In the genomic region with DNA sequence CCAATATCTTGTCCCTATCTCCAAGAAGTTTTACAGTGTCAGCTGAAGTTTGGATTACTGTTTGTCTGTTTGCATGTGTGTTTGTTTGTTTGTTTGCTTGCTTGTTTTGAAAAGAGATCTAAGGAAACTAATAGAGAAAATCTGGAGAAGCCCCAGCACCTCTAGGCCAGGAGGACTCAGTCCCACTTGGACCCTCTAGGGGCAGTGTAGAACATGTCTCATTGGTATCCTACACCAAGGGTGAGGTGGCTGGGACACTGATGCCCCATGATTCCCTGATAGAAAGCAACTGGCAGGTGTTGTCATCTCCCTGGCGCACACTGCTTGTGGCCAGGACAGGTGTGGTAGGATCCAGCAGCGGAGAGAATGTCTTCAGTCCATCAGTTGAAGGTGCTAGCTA, we compare ENCODE assay signal across 13 mouse cellular contexts.
A peak's percentile ranks its signal among the peaks of the same experiment; 100 is the strongest.
DNase-seq lines count a peak whose midpoint lies in the region; ATAC-seq and TF ChIP-seq lines count a peak whose summit lies in the region.
"Had no signal": no experiment of that assay in that cellular context is flagged by ENCODE, and none has a peak within 500 bp of the region (broad histone marks: within the 10 kb centered on the region; RNA-seq: fewer than 3 reads in every experiment).

No protein-coding gene starts in this region.

- no peak for ATAC-seq in forebrain, postnatal 0 days
- no peak for ATAC-seq in forebrain, embryonic 15.5 days (replicated peaks)
- no peak for ATAC-seq in liver, postnatal 0 days
- ATAC-seq: midbrain, embryonic 16.5 days had no signal

- DNase-seq in forebrain, postnatal 0 days, result no peak
- no peak for DNase-seq in liver, postnatal 0 days
- DNase-seq in liver (no peak), MEL (ENCODE audit: low read depth, low spot score) (no peak)
- DNase-seq in retina, embryonic 14.5 days (ENCODE audit: low spot score), result peak; percentile 16
- DNase-seq in urinary bladder, postnatal 25 days (ENCODE audit: low spot score), result no peak
- DNase-seq in kidney, adult 8-10 months, result no peak
- DNase-seq: gastrocnemius, postnatal 25 days had no signal

- no peak for TF ChIP-seq POLR2A in MEL (IDR thresholded peaks at IDR 0.05; ENCODE audit: control insufficient read depth in 1 of 2, insufficient read depth in 1 of 2, low read depth in 1 of 2, low read length in 2 of 2, poor library complexity in 1 of 2)

- no peak overlapping the region for H3K4me3 ChIP-seq in forebrain, postnatal 0 days (ENCODE audit: low read depth, low read length)
- H3K4me3 ChIP-seq in forebrain, embryonic 15.5 days, result no peak overlapping the region
- H3K4me3 ChIP-seq in liver, postnatal 0 days (ENCODE audit: low read depth, low read length), result no peak overlapping the region
- H3K4me3 ChIP-seq in MEL (ENCODE audit: control insufficient read depth in 1 of 2, insufficient read depth in 1 of 2, low read depth in 2 of 2, low read length in 2 of 2), result no peak overlapping the region
- H3K4me3 ChIP-seq: embryonic facial prominence, embryonic 12.5 days; forebrain, embryonic 12.5 days; kidney, embryonic 15.5 days had no signal

- TF ChIP-seq CTCF in forebrain, postnatal 0 days (IDR thresholded peaks at IDR 0.05; ENCODE audit: low read depth), result peak; percentile 40
- peak; percentile 39; the same call in 1 of the 2 replicates for TF ChIP-seq CTCF in liver, postnatal 0 days (IDR thresholded peaks at IDR 0.05; ENCODE audit: low read depth)
- TF ChIP-seq CTCF in MEL (IDR thresholded peaks at IDR 0.05 in 2 of 3, conservative IDR thresholded peaks at IDR 0.05 in 1 of 3; ENCODE audit: control insufficient read depth in 1 of 3, insufficient read depth in 1 of 3, low read depth in 2 of 3, low read length in 3 of 3, poor library complexity in 1 of 3, severe bottlenecking in 1 of 3), result peak in 2 of 3 experiments; percentile 8 to 39; a peak in 2 of 6 replicates

- H3K9ac ChIP-seq in forebrain, postnatal 0 days, result no peak overlapping the region
- no peak overlapping the region for H3K9ac ChIP-seq in forebrain, embryonic 15.5 days (replicated peaks)
- no peak overlapping the region for H3K9ac ChIP-seq in liver, postnatal 0 days (replicated peaks)
- no peak overlapping the region for H3K9ac ChIP-seq in MEL (ENCODE audit: control insufficient read depth, low read depth, low read length, poor library complexity, severe bottlenecking)
- H3K9ac ChIP-seq: embryonic facial prominence, embryonic 12.5 days; forebrain, embryonic 12.5 days; kidney, embryonic 15.5 days had no signal

- no peak for TF ChIP-seq EP300 in liver, postnatal 0 days (IDR thresholded peaks at IDR 0.05; ENCODE audit: low read depth)
- no peak for TF ChIP-seq EP300 in MEL (IDR thresholded peaks at IDR 0.05; ENCODE audit: low read depth in 1 of 2, low read length in 2 of 2)

- no peaks in the 10 kb centered on the region for H3K9me3 ChIP-seq in forebrain, postnatal 0 days (ENCODE audit: low read length)
- no peaks in the 10 kb centered on the region for H3K9me3 ChIP-seq in forebrain, embryonic 15.5 days
- H3K9me3 ChIP-seq in liver, postnatal 0 days (ENCODE audit: low read length), result no peaks in the 10 kb centered on the region
- no peaks in the 10 kb centered on the region for H3K9me3 ChIP-seq in MEL (replicated peaks; ENCODE audit: insufficient read depth, low read length)
- H3K9me3 ChIP-seq: embryonic facial prominence, embryonic 12.5 days; forebrain, embryonic 12.5 days; kidney, embryonic 15.5 days had no signal

- no peak overlapping the region for H3K27ac ChIP-seq in forebrain, postnatal 0 days (ENCODE audit: low read depth, low read length)
- H3K27ac ChIP-seq in forebrain, embryonic 15.5 days (replicated peaks), result no peak overlapping the region
- H3K27ac ChIP-seq in liver, postnatal 0 days (ENCODE audit: low read depth), result no peak overlapping the region
- H3K27ac ChIP-seq in MEL (ENCODE audit: control insufficient read depth, low read depth, low read length), result no peak overlapping the region
- H3K27ac ChIP-seq: embryonic facial prominence, embryonic 12.5 days; forebrain, embryonic 12.5 days; kidney, embryonic 15.5 days had no signal

- no peak overlapping the region for H3K4me2 ChIP-seq in forebrain, postnatal 0 days (ENCODE audit: low read depth)
- H3K4me2 ChIP-seq in forebrain, embryonic 15.5 days (replicated peaks), result no peak overlapping the region
- no peak overlapping the region for H3K4me2 ChIP-seq in liver, postnatal 0 days (ENCODE audit: low read depth, low read length)
- H3K4me2 ChIP-seq: embryonic facial prominence, embryonic 12.5 days; forebrain, embryonic 12.5 days; kidney, embryonic 15.5 days had no signal

- H3K27me3 ChIP-seq in forebrain, postnatal 0 days (ENCODE audit: insufficient read depth, low read length), result 0 out of 2 replicates have a peak, but pooled peaks cover 3% of the 10 kb centered on the region
- peaks cover 7% of the 10 kb centered on the region; the same call in 1 of the 2 replicates for H3K27me3 ChIP-seq in forebrain, embryonic 15.5 days
- H3K27me3 ChIP-seq in liver, postnatal 0 days (ENCODE audit: insufficient read depth, low read length), result peaks cover 26% of the 10 kb centered on the region
- no peaks in the 10 kb centered on the region for H3K27me3 ChIP-seq in MEL (ENCODE audit: control insufficient read depth in 1 of 2, insufficient read depth in 2 of 2, low read length in 2 of 2)

- no peaks in the 10 kb centered on the region for H3K36me3 ChIP-seq in forebrain, postnatal 0 days (ENCODE audit: insufficient read depth)
- H3K36me3 ChIP-seq in forebrain, embryonic 15.5 days, result no peaks in the 10 kb centered on the region
- no peaks in the 10 kb centered on the region for H3K36me3 ChIP-seq in liver, postnatal 0 days (replicated peaks; ENCODE audit: insufficient read depth, low read length)
- no peaks in the 10 kb centered on the region for H3K36me3 ChIP-seq in MEL (ENCODE audit: control insufficient read depth in 1 of 2, insufficient read depth in 2 of 2, low read length in 2 of 2)
- H3K36me3 ChIP-seq: embryonic facial prominence, embryonic 12.5 days; forebrain, embryonic 12.5 days; kidney, embryonic 15.5 days had no signal

- peak; percentile 31 for TF ChIP-seq RAD21 in MEL (IDR thresholded peaks at IDR 0.05; ENCODE audit: low read depth, low read length)

- 68% methylated on average over 2 of the region's 2 CpGs for WGBS in forebrain, postnatal 0 days
- WGBS in forebrain, embryonic 15.5 days, result 63% methylated on average over 2 of the region's 2 CpGs
- 58% methylated on average over 2 of the region's 2 CpGs for WGBS in liver, postnatal 0 days (ENCODE audit: insufficient replicate concordance)

- no peaks in the 10 kb centered on the region for H3K4me1 ChIP-seq in forebrain, postnatal 0 days (ENCODE audit: insufficient read depth)
- peaks cover 12% of the 10 kb centered on the region for H3K4me1 ChIP-seq in forebrain, embryonic 15.5 days
- peaks cover 5% of the 10 kb centered on the region; the same call in 1 of the 2 replicates for H3K4me1 ChIP-seq in liver, postnatal 0 days (ENCODE audit: insufficient read depth)
- H3K4me1 ChIP-seq in MEL (ENCODE audit: control insufficient read depth in 1 of 2, insufficient read depth in 2 of 2, low read length in 2 of 2), result no peaks in the 10 kb centered on the region

- no peaks in the 10 kb centered on the region for H3K79me2 ChIP-seq in MEL (ENCODE audit: control insufficient read depth, insufficient read depth, low read length, poor library complexity)

TF ChIP-seq in MEL, 35 proteins besides CTCF, POLR2A, EP300 and RAD21:
- TF ChIP-seq MAZ (IDR thresholded peaks at IDR 0.05; ENCODE audit: low read depth, low read length) (no peak), SMC3 (IDR thresholded peaks at IDR 0.05; ENCODE audit: low read depth, low read length) (peak; percentile 24; the same call in 1 of the 2 replicates)
